Mouse (Mus musculus) frontal cortex, postnatal 25 days (tissue): ENCODE measurements around the gene Gsdme.

Experiments used
- DNase-seq, 2 experiments: peaks; one replicate each; pipeline ENCODE4 v3.0.0; 2022; ENCODE audit warnings: low spot score in 2 of 2

Gsdme gene

GRCm38 (mm10) chr6:50263670-50264069 lies at the start of gene Gsdme:
Gene Gsdme (minus strand): TSS chr6:50263862.
- DNase-seq, result no peak

- peak; percentile 64 to 72 for DNase-seq
Observed at GRCm38 (mm10) chr6:50312647-50313046, 49.0 kb upstream of the Gsdme start.

DNA sequence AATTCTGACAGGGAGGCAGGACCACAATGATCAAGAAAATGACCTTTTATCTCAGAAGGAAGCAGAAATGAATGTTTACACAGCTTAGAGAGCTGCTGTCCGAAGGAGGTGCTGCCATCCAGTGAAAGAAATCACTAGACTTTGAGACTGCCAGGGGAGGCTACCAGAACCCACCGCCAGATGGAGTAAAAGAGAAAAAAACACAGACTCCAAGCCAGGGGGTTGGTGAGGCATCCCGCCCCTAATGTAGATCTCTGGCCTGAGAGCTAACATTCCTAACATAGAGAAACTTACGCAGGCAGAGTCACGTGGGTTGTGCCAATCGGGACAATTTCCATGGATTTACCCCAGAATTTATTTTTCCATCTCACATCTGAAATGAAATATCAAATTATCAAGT lies 45.4 kb upstream of the Gsdme start:
- peak in 1 of 2 experiments; percentile 46 for DNase-seq

DNA sequence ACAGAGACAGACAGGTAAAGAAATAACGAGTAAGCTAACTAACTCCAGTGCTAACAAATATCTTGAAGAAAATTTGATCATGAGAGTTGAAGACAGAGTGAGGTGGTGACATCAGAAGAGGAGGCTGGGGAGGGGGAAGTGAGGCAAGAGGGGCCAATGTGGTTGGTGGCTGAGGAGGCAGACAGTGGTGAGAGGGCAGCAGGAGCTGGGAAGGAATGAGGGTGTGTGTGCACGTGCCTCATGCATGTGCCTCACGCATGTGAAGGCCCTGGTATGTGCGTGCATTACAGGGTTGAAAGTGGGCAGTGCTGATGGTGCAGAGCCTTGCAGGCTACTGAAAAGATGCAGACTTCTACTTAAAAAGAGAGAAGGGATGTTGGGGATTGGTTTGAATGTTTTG lies 43.0 kb upstream of the Gsdme start:
- DNase-seq, result no peak

GRCm38 (mm10) chr6:50304949-50305491 lies 41.4 kb upstream of the Gsdme start:
- DNase-seq, result peak in 1 of 2 experiments; percentile 77

GRCm38 (mm10) chr6:50301121-50301520 lies 37.5 kb upstream of the Gsdme start:
- DNase-seq, result no peak

GRCm38 (mm10) chr6:50300622-50301021 lies 37.0 kb upstream of the Gsdme start:
- DNase-seq, result no peak

- no peak for DNase-seq
Observed at GRCm38 (mm10) chr6:50299071-50299470, 35.4 kb upstream of the Gsdme start.

DNA sequence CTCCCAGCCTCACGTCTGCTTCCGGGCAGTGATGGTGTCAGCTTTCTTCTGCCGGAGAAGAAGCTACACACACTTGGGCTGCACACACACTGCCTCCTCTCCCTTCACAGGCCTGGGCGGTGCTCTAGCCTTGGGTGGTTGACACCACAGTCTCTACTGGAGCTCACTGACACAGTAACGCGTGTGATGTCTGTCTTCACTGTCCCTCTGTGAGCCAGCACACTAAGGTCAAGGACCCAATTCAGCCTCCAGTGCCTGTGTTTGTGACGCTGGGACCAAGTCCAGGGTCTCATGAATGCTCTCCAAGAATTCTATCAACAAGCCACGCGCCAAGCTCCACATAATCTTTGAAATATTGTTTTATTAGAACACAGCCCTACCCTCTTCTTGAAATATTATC lies 34.0 kb upstream of the Gsdme start:
- no peak for DNase-seq

GRCm38 (mm10) chr6:50295136-50295535 lies 31.5 kb upstream of the Gsdme start:
- DNase-seq, result no peak

GRCm38 (mm10) chr6:50294128-50294527 lies 30.5 kb upstream of the Gsdme start:
- peak in 1 of 2 experiments; percentile 63 for DNase-seq

GRCm38 (mm10) chr6:50291650-50292049 lies 28.0 kb upstream of the Gsdme start:
- DNase-seq, result no peak

- no peak for DNase-seq
Observed at GRCm38 (mm10) chr6:50286881-50287280, 23.2 kb upstream of the Gsdme start.

DNA sequence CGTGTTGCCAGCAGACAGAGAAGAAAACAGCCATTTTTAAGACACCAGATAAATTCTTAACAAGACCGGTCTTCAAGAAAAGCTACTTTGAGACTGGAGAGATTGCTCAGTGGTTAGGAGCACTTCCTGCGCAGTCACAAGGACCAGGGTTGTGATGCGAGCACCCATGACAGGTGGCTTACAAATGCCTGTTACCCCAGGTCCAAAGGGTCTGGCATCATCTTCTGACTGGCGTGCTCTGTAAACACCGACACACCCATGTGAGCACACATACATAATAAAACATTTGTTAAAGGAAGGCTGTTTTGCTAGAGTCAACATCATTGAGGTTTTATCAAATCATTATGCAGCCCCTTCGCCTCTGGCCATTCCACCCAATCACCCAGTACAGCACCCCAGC lies 16.0 kb upstream of the Gsdme start:
- no peak for DNase-seq

DNA sequence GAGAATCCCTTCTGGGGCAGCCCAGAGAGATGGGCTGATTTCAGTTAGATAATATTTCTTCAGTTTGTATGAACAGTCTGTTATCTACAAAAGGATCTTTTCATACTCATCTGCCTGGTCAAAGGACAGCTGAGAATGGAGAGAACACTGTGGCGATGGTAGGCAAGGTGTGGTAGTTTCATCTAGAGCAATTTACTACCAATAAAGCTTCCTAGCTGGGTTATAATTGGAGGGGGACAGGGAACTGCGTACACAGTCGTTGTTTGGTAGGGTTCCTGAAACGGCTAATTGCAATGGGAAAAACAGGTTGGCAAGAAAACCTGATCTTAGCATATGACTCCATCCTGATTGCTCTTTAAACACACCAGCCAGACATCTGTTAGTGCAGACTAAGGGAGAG lies 10.3 kb upstream of the Gsdme start:
- DNase-seq, result no peak

GRCm38 (mm10) chr6:50273416-50273815 lies 9.8 kb upstream of the Gsdme start:
- no peak for DNase-seq

DNA sequence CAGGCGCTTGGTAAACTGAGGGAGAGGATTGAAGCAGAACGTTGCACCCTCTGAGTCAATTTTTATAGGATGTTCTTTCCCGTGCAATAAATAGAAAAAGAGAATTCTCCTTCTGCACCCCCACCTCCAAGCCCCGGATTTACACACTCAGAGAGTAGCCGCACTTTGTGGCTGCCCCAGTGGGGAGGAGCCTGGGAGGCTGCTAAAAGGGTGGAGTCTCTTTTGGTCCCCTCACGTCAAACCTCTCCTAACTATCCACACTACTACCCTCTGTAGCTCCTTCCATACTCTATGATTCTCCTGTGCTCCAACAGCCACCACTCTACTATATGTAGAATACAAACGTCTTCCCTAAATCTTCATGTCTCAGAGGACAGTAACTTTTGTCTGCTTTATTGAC lies 1.4 kb downstream of the Gsdme start:
- DNase-seq, result no peak

DNA sequence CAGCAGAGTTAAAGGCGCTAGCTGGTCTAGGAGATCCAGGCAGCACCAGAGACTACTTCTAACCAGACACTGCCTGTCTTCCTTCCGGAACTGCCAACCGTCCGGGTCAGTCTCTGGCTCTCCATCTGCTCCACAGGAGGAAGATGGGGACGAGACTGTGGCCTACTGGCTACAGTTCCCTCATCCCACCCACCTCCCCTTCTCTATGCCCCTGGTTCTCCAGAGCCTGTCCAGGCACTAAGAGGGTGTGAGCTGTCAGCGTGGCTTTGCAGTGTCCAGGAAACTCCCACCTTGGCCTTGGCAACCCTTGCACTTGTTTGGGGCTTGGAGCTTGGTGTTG lies 1.8 kb downstream of the Gsdme start:
- DNase-seq, result no peak

- DNase-seq, result peak; percentile 58 to 67
Observed at GRCm38 (mm10) chr6:50261201-50261921, 2.3 kb downstream of the Gsdme start.

- no peak for DNase-seq
Observed at GRCm38 (mm10) chr6:50255356-50255755, 8.3 kb downstream of the Gsdme start.

DNA sequence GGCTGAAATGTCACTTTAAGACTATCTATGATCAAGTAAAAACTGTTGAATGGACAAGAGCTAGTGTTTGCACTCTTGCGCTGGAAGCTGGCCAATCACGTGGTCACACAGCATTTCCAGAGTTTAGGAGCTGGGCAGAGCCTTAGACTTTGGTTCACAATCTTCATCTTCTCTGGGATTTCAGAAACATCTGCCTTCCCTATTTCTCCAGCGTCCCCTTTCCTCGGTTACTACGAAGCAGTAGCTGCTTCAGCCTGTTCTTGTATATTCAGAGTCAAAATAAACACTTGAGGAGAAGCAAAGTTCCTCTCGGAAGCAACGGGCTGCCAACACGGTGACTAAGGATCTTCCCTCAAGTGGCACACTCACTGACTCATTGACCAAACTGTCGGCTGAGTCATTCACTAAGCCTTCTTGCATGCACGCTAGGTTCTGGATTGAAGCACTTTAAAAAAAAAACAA lies 8.9 kb downstream of the Gsdme start:
- DNase-seq, result peak in 1 of 2 experiments; percentile 38

- no peak for DNase-seq
Observed at GRCm38 (mm10) chr6:50252690-50253089, 11.0 kb downstream of the Gsdme start.

GRCm38 (mm10) chr6:50247791-50248190 lies 15.9 kb downstream of the Gsdme start:
- DNase-seq, result no peak

GRCm38 (mm10) chr6:50247356-50247755 lies 16.3 kb downstream of the Gsdme start:
- DNase-seq, result no peak
